Mouse (Mus musculus): ENCODE measurements around the gene Zfp697. TPM values are rescaled to one million over a fixed set of nuclear protein-coding genes. Genes with fewer than 3 reads are reported as not detected.
"Not testable (repeated sequence)": the region's sequence is repeated elsewhere in the genome, so short reads cannot be mapped to it uniquely, and the experiment has no call there.

The Zfp697 gene
- polyA plus RNA-seq, 1 experiment from 2014 or later, result 13.3 TPM

DNA sequence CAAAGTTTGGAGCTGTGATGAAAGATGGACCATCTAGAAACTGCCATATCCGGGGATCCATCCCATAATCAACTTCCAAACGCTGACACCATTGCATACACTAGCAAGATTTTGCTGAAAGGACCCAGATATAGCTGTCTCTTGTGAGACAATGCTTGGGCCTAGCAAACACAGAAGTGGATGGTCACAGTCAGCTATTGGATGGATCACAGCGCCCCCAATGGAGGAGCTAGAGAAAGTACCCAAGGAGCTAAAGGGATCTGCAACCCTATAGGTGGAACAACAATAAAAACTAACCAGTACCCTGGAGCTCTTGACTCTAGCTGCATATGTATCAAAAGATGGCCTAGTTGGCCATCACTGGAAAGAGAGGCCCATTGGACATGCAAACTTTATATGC is 60.0 kb downstream of the Zfp697 start:
- not testable (repeated sequence) for H3K4me2 ChIP-seq (ENCODE audit: low read length); H3K27ac ChIP-seq (replicated peaks in 1 of 2; ENCODE audit: control insufficient read depth in 1 of 2, insufficient read depth in 1 of 2, low read depth in 2 of 2, low read length in 2 of 2); H3K4me1 ChIP-seq (ENCODE audit: control insufficient read depth in 2 of 2, insufficient read depth in 2 of 2, low read length in 2 of 2); H3K4me3 ChIP-seq (ENCODE audit: control insufficient read depth in 1 of 2, insufficient read depth in 1 of 2, low read depth in 1 of 2, low read length in 2 of 2); H3K27me3 ChIP-seq (ENCODE audit: control insufficient read depth, insufficient read depth, low read length); H3K9ac ChIP-seq (ENCODE audit: low read length); H3K9me3 ChIP-seq (ENCODE audit: control insufficient read depth, low read length); H3K36me3 ChIP-seq (ENCODE audit: control insufficient read depth, insufficient read depth, low read length); ATAC-seq (ENCODE audit: insufficient number of reproducible peaks, insufficient read depth, low FRiP score, low read depth)
- 34% methylated on average over 3 of the region's 3 CpGs for WGBS

DNA sequence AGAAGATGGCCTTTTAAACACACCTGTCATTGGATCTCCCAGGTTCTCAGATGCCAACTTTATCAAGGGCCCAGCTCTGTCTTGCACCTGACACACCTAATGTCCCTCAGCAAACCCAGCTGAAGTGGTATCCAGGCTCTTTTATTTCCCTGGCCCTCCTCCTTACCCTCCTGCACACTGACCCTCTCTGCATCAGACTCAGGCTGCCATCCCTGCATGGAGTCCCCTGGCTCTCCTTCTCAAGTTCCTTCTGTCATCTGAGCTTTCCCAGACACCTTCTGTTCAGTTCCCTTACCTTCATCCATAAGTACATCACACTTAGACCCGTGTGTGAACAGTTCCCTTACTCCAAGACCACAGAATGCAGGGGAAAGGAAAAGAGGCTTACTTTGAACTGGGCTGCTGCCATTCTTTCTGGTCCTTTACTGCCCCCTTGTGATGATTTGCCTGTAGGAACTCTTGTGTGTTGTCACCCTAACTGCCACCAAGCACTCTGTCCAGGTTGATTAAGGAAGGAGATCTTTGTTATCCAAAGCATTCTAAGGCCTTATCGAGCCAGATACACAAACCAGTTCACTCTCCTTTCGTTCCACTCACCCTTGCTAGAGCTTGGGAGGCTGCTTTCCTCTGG is 61.0 kb downstream of the Zfp697 start:
- ATAC-seq (ENCODE audit: insufficient number of reproducible peaks, insufficient read depth, low FRiP score, low read depth); H3K36me3 ChIP-seq (ENCODE audit: control insufficient read depth, insufficient read depth, low read length); H3K27me3 ChIP-seq (ENCODE audit: control insufficient read depth, insufficient read depth, low read length); H3K9ac ChIP-seq (ENCODE audit: low read length); H3K4me2 ChIP-seq (ENCODE audit: low read length); H3K27ac ChIP-seq (replicated peaks in 1 of 2; ENCODE audit: control insufficient read depth in 1 of 2, insufficient read depth in 1 of 2, low read depth in 2 of 2, low read length in 2 of 2); H3K9me3 ChIP-seq (ENCODE audit: control insufficient read depth, low read length); H3K4me3 ChIP-seq (ENCODE audit: control insufficient read depth in 1 of 2, insufficient read depth in 1 of 2, low read depth in 1 of 2, low read length in 2 of 2); H3K4me1 ChIP-seq (ENCODE audit: control insufficient read depth in 2 of 2, insufficient read depth in 2 of 2, low read length in 2 of 2): not testable (repeated sequence)
- 3% methylated on average over 3 of the region's 3 CpGs for WGBS

DNA sequence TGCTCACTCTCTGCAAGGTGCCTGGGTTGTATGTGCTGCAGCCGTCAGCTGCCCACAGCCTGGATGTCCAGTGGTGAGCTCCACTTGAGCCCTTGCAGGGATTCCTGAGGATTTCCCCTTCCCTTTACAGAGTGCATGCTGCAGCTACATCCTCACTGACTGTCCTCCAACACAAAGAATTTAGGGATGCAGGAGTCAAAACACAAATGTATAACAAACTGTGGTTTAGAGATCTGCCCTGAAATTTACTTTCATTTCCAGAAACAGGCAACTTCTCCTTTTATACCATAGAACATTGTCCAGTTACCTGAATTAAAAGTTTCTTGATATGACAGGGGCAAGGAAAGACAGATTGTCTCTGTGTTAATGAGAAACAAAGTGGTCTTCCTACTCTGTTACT is 61.7 kb downstream of the Zfp697 start:
- not testable (repeated sequence) for H3K4me3 ChIP-seq (ENCODE audit: control insufficient read depth in 1 of 2, insufficient read depth in 1 of 2, low read depth in 1 of 2, low read length in 2 of 2); H3K27ac ChIP-seq (replicated peaks in 1 of 2; ENCODE audit: control insufficient read depth in 1 of 2, insufficient read depth in 1 of 2, low read depth in 2 of 2, low read length in 2 of 2); H3K9me3 ChIP-seq (ENCODE audit: control insufficient read depth, low read length); H3K27me3 ChIP-seq (ENCODE audit: control insufficient read depth, insufficient read depth, low read length); H3K4me1 ChIP-seq (ENCODE audit: control insufficient read depth in 2 of 2, insufficient read depth in 2 of 2, low read length in 2 of 2); H3K4me2 ChIP-seq (ENCODE audit: low read length); ATAC-seq (ENCODE audit: insufficient number of reproducible peaks, insufficient read depth, low FRiP score, low read depth); H3K9ac ChIP-seq (ENCODE audit: low read length); H3K36me3 ChIP-seq (ENCODE audit: control insufficient read depth, insufficient read depth, low read length)
- 40% methylated on average over 1 of the region's 1 CpGs for WGBS

DNA sequence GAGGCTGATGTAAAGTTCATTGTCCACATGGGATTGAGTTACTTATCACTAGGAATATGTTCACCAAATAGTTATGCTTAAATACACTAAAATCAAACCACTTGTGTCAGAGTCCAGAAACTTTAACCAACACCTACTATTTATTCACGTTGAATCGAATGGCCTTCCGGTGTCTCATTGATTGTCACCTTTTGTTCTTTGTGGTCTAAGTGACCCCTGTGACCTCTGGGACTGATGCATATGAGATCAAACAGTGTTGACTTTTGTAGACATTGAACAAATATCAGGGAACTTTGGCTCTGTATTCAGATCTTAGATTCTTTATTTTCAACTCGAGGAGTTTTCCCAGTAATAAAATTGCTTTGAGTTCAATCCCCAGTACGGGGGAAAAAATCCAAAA is 71.5 kb downstream of the Zfp697 start:
- H3K36me3 ChIP-seq (ENCODE audit: control insufficient read depth, insufficient read depth, low read length); ATAC-seq (ENCODE audit: insufficient number of reproducible peaks, insufficient read depth, low FRiP score, low read depth); H3K4me1 ChIP-seq (ENCODE audit: control insufficient read depth in 2 of 2, insufficient read depth in 2 of 2, low read length in 2 of 2); H3K27me3 ChIP-seq (ENCODE audit: control insufficient read depth, insufficient read depth, low read length); H3K9me3 ChIP-seq (ENCODE audit: control insufficient read depth, low read length); H3K4me3 ChIP-seq (ENCODE audit: control insufficient read depth in 1 of 2, insufficient read depth in 1 of 2, low read depth in 1 of 2, low read length in 2 of 2); H3K27ac ChIP-seq (replicated peaks in 1 of 2; ENCODE audit: control insufficient read depth in 1 of 2, insufficient read depth in 1 of 2, low read depth in 2 of 2, low read length in 2 of 2); H3K4me2 ChIP-seq (ENCODE audit: low read length); H3K9ac ChIP-seq (ENCODE audit: low read length): not testable (repeated sequence)
- WGBS, result 85% methylated on average over 5 of the region's 5 CpGs

DNA sequence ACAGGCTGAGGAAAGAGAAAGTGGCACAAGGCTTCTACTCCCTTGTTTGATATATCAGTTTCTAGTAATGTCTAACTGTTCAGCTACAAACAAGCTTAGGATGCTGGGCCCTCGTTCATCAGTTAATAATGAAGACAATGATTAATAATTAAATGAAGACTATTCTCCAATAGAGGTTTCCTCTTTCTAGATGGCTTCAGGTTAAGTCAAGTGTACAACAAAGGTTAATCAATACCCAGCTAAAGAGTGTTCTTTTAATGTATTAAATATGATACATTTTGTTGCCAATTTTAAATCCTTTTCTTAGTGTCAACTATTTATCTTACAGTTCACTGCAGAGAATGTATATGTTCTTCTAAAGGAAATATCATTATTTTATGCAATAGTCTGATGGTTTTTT is 74.8 kb downstream of the Zfp697 start, which contains the start of gene Gm4450:
Gene Gm4450 (minus strand): TSS at position 101 of the 400 bp plus-strand sequence.
- H3K36me3 ChIP-seq (ENCODE audit: control insufficient read depth, insufficient read depth, low read length); H3K4me1 ChIP-seq (ENCODE audit: control insufficient read depth in 2 of 2, insufficient read depth in 2 of 2, low read length in 2 of 2); H3K27ac ChIP-seq (replicated peaks in 1 of 2; ENCODE audit: control insufficient read depth in 1 of 2, insufficient read depth in 1 of 2, low read depth in 2 of 2, low read length in 2 of 2); ATAC-seq (ENCODE audit: insufficient number of reproducible peaks, insufficient read depth, low FRiP score, low read depth); H3K9ac ChIP-seq (ENCODE audit: low read length); H3K9me3 ChIP-seq (ENCODE audit: control insufficient read depth, low read length); H3K4me3 ChIP-seq (ENCODE audit: control insufficient read depth in 1 of 2, insufficient read depth in 1 of 2, low read depth in 1 of 2, low read length in 2 of 2); H3K27me3 ChIP-seq (ENCODE audit: control insufficient read depth, insufficient read depth, low read length); H3K4me2 ChIP-seq (ENCODE audit: low read length): not testable (repeated sequence)
- WGBS, result no CpG with 5 or more reads among the region's 1 CpGs

DNA sequence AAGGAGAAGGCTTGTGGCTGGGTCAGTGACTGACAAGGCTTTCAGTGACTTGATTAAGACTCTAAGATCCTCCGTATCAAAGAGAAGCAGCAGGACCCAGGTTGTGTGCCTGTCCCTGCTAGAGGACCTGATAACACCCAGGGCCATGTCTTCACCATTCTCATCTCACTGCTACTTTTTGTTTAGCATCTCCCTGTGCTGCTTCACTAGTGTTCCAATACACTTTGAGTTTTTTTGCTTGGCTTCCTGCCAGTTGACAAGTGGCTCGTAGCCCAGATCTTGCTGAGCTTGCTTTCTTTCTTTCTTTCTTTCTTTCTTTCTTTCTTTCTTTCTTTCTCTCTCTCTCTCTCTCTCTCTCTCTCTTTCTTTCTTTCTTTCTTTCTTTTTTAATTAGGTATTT is 87.1 kb downstream of the Zfp697 start:
- not testable (repeated sequence) for H3K4me1 ChIP-seq (ENCODE audit: control insufficient read depth in 2 of 2, insufficient read depth in 2 of 2, low read length in 2 of 2); H3K4me2 ChIP-seq (ENCODE audit: low read length); H3K27ac ChIP-seq (replicated peaks in 1 of 2; ENCODE audit: control insufficient read depth in 1 of 2, insufficient read depth in 1 of 2, low read depth in 2 of 2, low read length in 2 of 2); H3K27me3 ChIP-seq (ENCODE audit: control insufficient read depth, insufficient read depth, low read length); H3K36me3 ChIP-seq (ENCODE audit: control insufficient read depth, insufficient read depth, low read length); H3K9me3 ChIP-seq (ENCODE audit: control insufficient read depth, low read length); H3K9ac ChIP-seq (ENCODE audit: low read length); H3K4me3 ChIP-seq (ENCODE audit: control insufficient read depth in 1 of 2, insufficient read depth in 1 of 2, low read depth in 1 of 2, low read length in 2 of 2); ATAC-seq (ENCODE audit: insufficient number of reproducible peaks, insufficient read depth, low FRiP score, low read depth)
- no CpG with 5 or more reads among the region's 2 CpGs for WGBS

DNA sequence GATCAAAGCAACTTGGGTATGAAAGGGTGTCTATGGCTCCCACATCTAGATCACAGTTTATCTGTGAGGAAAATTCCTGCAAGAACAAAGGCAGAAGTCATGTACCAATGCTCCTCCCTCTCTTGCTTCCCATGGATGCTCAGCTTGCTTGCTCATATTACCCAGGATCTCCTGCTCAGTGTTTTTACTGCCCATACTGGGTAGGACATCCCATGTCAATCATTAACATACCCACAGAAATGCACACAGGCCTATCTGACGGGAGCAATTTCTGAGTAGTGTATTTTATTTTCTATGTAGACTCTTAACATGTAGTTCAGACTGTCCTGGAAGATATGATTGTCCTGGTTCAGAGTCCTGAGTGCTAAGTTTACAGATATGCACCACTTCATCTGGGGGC is 88.8 kb downstream of the Zfp697 start:
- not testable (repeated sequence) for H3K4me1 ChIP-seq (ENCODE audit: control insufficient read depth in 2 of 2, insufficient read depth in 2 of 2, low read length in 2 of 2); H3K4me2 ChIP-seq (ENCODE audit: low read length); H3K27me3 ChIP-seq (ENCODE audit: control insufficient read depth, insufficient read depth, low read length); H3K36me3 ChIP-seq (ENCODE audit: control insufficient read depth, insufficient read depth, low read length); H3K9me3 ChIP-seq (ENCODE audit: control insufficient read depth, low read length); H3K9ac ChIP-seq (ENCODE audit: low read length); H3K4me3 ChIP-seq (ENCODE audit: control insufficient read depth in 1 of 2, insufficient read depth in 1 of 2, low read depth in 1 of 2, low read length in 2 of 2); ATAC-seq (ENCODE audit: insufficient number of reproducible peaks, insufficient read depth, low FRiP score, low read depth); H3K27ac ChIP-seq (replicated peaks in 1 of 2; ENCODE audit: control insufficient read depth in 1 of 2, insufficient read depth in 1 of 2, low read depth in 2 of 2, low read length in 2 of 2)
- WGBS, result no CpG with 5 or more reads among the region's 1 CpGs

DNA sequence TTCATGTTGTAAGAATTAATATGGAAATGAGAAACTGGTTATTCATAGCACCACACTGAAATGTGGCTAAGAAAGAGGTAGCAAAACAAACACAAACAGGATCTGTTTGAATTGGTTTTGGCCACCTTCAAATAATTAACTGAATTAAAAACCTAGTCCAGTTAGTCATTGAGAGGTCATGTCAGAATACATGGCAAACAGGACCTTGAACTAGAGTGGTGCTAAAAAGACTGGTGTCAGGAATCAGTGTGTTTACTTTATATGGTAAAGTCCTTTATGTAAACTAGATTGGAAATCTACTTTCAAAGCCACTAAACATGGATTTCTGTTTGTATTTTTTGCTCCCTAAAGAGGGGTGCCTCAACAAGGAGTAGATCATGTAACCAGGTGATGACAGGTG is 89.2 kb downstream of the Zfp697 start:
- not testable (repeated sequence) for H3K4me3 ChIP-seq (ENCODE audit: control insufficient read depth in 1 of 2, insufficient read depth in 1 of 2, low read depth in 1 of 2, low read length in 2 of 2); H3K27me3 ChIP-seq (ENCODE audit: control insufficient read depth, insufficient read depth, low read length); H3K4me2 ChIP-seq (ENCODE audit: low read length); ATAC-seq (ENCODE audit: insufficient number of reproducible peaks, insufficient read depth, low FRiP score, low read depth); H3K36me3 ChIP-seq (ENCODE audit: control insufficient read depth, insufficient read depth, low read length); H3K9ac ChIP-seq (ENCODE audit: low read length); H3K27ac ChIP-seq (replicated peaks in 1 of 2; ENCODE audit: control insufficient read depth in 1 of 2, insufficient read depth in 1 of 2, low read depth in 2 of 2, low read length in 2 of 2); H3K4me1 ChIP-seq (ENCODE audit: control insufficient read depth in 2 of 2, insufficient read depth in 2 of 2, low read length in 2 of 2); H3K9me3 ChIP-seq (ENCODE audit: control insufficient read depth, low read length)

Data from heart, embryonic 14.5 days (tissue).